Mouse (Mus musculus): ENCODE measurements around the gene Olfr1444. TPM values are rescaled to one million over a fixed set of nuclear protein-coding genes. Genes with fewer than 3 reads are reported as not detected.

Gene Olfr1444
- polyA plus RNA-seq (2014; fragmentation: Illumina TruSeq; extraction: RNeasy Lipid Tissue Mini Kit (QIAGEN cat#74804); ENCODE audit: low read depth, low replicate concordance) = not detected

GRCm38 (mm10) chr19:12856983-12857382 is at the start of gene Olfr1444:
Gene Olfr1444 (plus strand): TSS chr19:12857283.

DNA sequence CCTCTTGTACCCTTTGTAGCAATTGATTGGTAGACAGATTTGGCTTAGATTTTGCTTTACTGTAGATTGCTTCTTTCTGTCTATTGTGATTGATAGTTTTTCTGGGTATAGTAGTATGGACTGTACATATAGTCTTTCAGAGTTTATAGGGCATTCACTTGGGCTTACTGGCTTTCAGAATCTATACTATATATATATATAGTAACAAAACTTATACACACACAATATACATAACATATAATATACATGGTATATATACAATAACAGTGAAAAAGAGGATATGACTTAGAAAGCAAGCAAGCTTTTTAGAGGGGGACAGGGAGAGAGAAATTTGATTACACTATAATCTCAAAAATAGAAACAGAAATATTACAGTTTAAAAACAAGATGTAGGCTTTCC is 10.7 kb upstream of the Olfr1444 start, which contains the start of gene Gm5244:
Gm5244 (plus strand) TSS at position 301 of the 400 bp plus-strand sequence.

DNA sequence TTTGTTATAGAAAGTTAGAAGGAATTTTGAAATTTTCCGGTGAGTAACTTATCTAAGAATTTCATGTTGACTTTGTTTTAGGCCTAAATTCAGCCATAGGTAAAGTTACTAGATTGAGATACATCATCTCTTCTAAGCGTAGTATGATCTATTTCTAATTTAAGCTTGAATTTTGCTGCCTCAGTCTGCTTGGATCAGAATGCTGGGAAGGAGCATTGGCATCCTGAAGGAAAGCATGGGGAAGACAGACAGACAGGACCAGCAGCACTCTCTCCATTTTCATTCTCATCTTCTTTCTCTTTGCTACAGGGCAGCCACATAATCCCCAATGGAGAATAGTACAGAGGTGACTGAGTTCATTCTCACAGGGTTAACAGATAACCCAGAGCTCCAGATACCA is 26.5 kb downstream of the Olfr1444 start, which contains the start of gene Olfr1445:
Olfr1445 (plus strand) TSS at position 301 of the 400 bp plus-strand sequence.

DNA sequence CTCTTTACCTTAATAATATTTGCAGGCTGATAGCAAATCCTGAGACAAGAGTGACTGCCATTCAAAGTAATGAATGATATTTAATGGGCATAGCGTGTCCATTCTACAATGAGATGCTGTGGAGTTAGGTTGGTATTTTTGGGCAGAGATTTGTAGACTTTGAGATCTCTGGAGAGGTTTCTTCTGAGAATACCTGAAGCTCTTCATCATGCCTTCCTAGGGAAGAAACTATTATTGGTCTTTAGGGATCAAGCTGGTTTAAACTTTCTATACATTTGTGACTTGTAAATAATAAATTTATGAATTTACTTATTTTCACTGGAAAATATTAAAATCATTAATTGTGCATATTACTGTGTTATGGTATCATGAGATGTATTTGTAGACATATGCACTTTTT is 36.3 kb downstream of the Olfr1444 start, which contains the start of gene Olfr1446:
Olfr1446 (minus strand) TSS at position 101 of the 400 bp plus-strand sequence.

DNA sequence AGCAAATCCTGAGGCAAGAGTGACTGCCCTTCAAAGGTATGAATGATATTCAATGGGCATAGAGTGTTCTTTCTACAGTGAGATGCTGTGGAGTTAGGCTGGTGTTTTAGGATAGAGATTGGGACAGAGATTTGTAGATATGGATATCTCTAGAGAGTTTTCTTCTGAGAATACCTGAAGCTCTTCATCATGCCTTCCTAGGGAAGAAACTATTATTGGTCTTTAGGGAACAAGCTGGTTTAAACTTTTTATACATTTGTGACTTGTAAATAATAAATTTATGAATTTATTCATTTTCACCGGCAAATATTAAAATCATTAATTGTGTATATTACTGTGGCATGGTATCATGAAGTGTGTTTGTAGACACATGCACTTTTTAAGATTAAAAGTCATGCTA is 46.6 kb downstream of the Olfr1444 start, which contains the start of gene Olfr1447:
Olfr1447 (minus strand) TSS at position 101 of the 400 bp plus-strand sequence.

Other genes with a start within 250 kb of the Olfr1444 start
- gene Glyat, start 224.0 kb upstream of the Olfr1444 start, polyA plus RNA-seq (2014; fragmentation: Illumina TruSeq; extraction: RNeasy Lipid Tissue Mini Kit (QIAGEN cat#74804); ENCODE audit: low read depth, low replicate concordance) = not detected
- not detected for gene Olfr1442, start 186.8 kb upstream of the Olfr1444 start, polyA plus RNA-seq (2014; fragmentation: Illumina TruSeq; extraction: RNeasy Lipid Tissue Mini Kit (QIAGEN cat#74804); ENCODE audit: low read depth, low replicate concordance)
- gene Olfr1443, start 179.2 kb upstream of the Olfr1444 start, polyA plus RNA-seq (2014; fragmentation: Illumina TruSeq; extraction: RNeasy Lipid Tissue Mini Kit (QIAGEN cat#74804); ENCODE audit: low read depth, low replicate concordance) = not detected
- not detected for gene Keg1, start 161.5 kb upstream of the Olfr1444 start, polyA plus RNA-seq (2014; fragmentation: Illumina TruSeq; extraction: RNeasy Lipid Tissue Mini Kit (QIAGEN cat#74804); ENCODE audit: low read depth, low replicate concordance)
- 2.2 TPM for gene Cntf, start 91.7 kb upstream of the Olfr1444 start, polyA plus RNA-seq (2014; fragmentation: Illumina TruSeq; extraction: RNeasy Lipid Tissue Mini Kit (QIAGEN cat#74804); ENCODE audit: low read depth, low replicate concordance)
- gene Zfp91, start 61.2 kb upstream of the Olfr1444 start, polyA plus RNA-seq (2014; fragmentation: Illumina TruSeq; extraction: RNeasy Lipid Tissue Mini Kit (QIAGEN cat#74804); ENCODE audit: low read depth, low replicate concordance) = 205 TPM
- gene Lpxn, start 61.1 kb upstream of the Olfr1444 start, polyA plus RNA-seq (2014; fragmentation: Illumina TruSeq; extraction: RNeasy Lipid Tissue Mini Kit (QIAGEN cat#74804); ENCODE audit: low read depth, low replicate concordance) = 4.7 TPM
- not detected for gene Gm5244, start 10.6 kb upstream of the Olfr1444 start, polyA plus RNA-seq (2014; fragmentation: Illumina TruSeq; extraction: RNeasy Lipid Tissue Mini Kit (QIAGEN cat#74804); ENCODE audit: low read depth, low replicate concordance)
- not detected for gene Olfr1445, start 26.6 kb downstream of the Olfr1444 start, polyA plus RNA-seq (2014; fragmentation: Illumina TruSeq; extraction: RNeasy Lipid Tissue Mini Kit (QIAGEN cat#74804); ENCODE audit: low read depth, low replicate concordance)
- gene Olfr1446, start 36.2 kb downstream of the Olfr1444 start, polyA plus RNA-seq (2014; fragmentation: Illumina TruSeq; extraction: RNeasy Lipid Tissue Mini Kit (QIAGEN cat#74804); ENCODE audit: low read depth, low replicate concordance) = not detected
- not detected for gene Olfr1447, start 46.5 kb downstream of the Olfr1444 start, polyA plus RNA-seq (2014; fragmentation: Illumina TruSeq; extraction: RNeasy Lipid Tissue Mini Kit (QIAGEN cat#74804); ENCODE audit: low read depth, low replicate concordance)
- gene Olfr1448, start 67.1 kb downstream of the Olfr1444 start, polyA plus RNA-seq (2014; fragmentation: Illumina TruSeq; extraction: RNeasy Lipid Tissue Mini Kit (QIAGEN cat#74804); ENCODE audit: low read depth, low replicate concordance) = not detected
- gene Olfr1449, start 73.6 kb downstream of the Olfr1444 start, polyA plus RNA-seq (2014; fragmentation: Illumina TruSeq; extraction: RNeasy Lipid Tissue Mini Kit (QIAGEN cat#74804); ENCODE audit: low read depth, low replicate concordance) = not detected
- not detected for gene Olfr1450, start 93.0 kb downstream of the Olfr1444 start, polyA plus RNA-seq (2014; fragmentation: Illumina TruSeq; extraction: RNeasy Lipid Tissue Mini Kit (QIAGEN cat#74804); ENCODE audit: low read depth, low replicate concordance)
- gene Olfr1451, start 137.7 kb downstream of the Olfr1444 start, polyA plus RNA-seq (2014; fragmentation: Illumina TruSeq; extraction: RNeasy Lipid Tissue Mini Kit (QIAGEN cat#74804); ENCODE audit: low read depth, low replicate concordance) = not detected
- not detected for gene Olfr1453, start 171.0 kb downstream of the Olfr1444 start, polyA plus RNA-seq (2014; fragmentation: Illumina TruSeq; extraction: RNeasy Lipid Tissue Mini Kit (QIAGEN cat#74804); ENCODE audit: low read depth, low replicate concordance)
- gene Olfr1454, start 203.3 kb downstream of the Olfr1444 start, polyA plus RNA-seq (2014; fragmentation: Illumina TruSeq; extraction: RNeasy Lipid Tissue Mini Kit (QIAGEN cat#74804); ENCODE audit: low read depth, low replicate concordance) = not detected
- not detected for gene Olfr1457, start 240.6 kb downstream of the Olfr1444 start, polyA plus RNA-seq (2014; fragmentation: Illumina TruSeq; extraction: RNeasy Lipid Tissue Mini Kit (QIAGEN cat#74804); ENCODE audit: low read depth, low replicate concordance)
- not detected for gene Olfr1458, start 249.5 kb downstream of the Olfr1444 start, polyA plus RNA-seq (2014; fragmentation: Illumina TruSeq; extraction: RNeasy Lipid Tissue Mini Kit (QIAGEN cat#74804); ENCODE audit: low read depth, low replicate concordance)

All from sigmoid colon, adult 10 weeks (tissue).